Mouse (Mus musculus) cerebellum, adult 18-20 months (tissue): ENCODE data around the gene Gm3317.
"Not testable (repeated sequence)": the region's sequence is repeated elsewhere in the genome, so short reads cannot be mapped to it uniquely, and the experiment has no call there.

Experiments
- DNase-seq, 2 experiments: peaks; one replicate each; pipeline ENCODE4 v3.0.0; 2021

The Gm3317 gene

GRCm38 (mm10) chr14:5164235-5164634 is at the start of gene Gm3317:
Gene Gm3317 (plus strand): TSS chr14:5164535.
- not testable (repeated sequence) for DNase-seq

- DNase-seq: not testable (repeated sequence)
Observed at GRCm38 (mm10) chr14:5131219-5131618, 33.1 kb upstream of the Gm3317 start, which contains the start of gene Gm8279. Gene Gm8279 (plus strand): TSS chr14:5131519.

DNA sequence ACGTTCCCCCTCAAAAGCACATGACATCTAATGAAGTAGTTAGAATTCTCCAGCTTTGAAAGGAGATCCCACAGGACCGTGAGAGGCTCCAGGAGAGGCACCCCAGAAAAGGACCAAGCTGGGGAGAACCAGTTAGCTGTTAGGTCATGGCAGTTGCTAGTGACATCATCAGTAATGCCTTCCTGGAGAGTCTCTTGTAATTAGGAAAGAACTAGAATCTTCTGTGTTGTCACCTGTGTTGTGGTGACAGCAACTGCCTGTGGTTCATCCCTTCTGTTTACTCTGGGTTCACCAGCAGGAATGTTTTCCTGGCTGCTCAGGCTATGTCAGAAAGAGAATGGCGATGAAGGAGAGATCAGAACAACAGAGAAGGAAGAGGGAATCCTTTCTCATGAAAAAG is 21.2 kb downstream of the Gm3317 start, which contains the start of gene Gm8271:
Gene Gm8271, plus strand, starts transcription at position 301 of the 400 bp plus-strand sequence.
- not testable (repeated sequence) for DNase-seq
